Mouse (Mus musculus) kidney, postnatal 4 days (tissue): ENCODE data around the gene Slc22a12.

Experiments
- DNase-seq, 2 experiments: peaks; one replicate each; pipeline ENCODE4 v3.0.0; 2021; ENCODE audit warnings: mixed read lengths in 2 of 2

Slc22a12 gene

GRCm38 (mm10) chr19:6540191-6540590 lies 2.6 kb downstream of the Slc22a12 start:
- no peak for DNase-seq

- no peak for DNase-seq
Observed at GRCm38 (mm10) chr19:6539592-6539991, 3.2 kb downstream of the Slc22a12 start.

GRCm38 (mm10) chr19:6538546-6538945 lies 4.3 kb downstream of the Slc22a12 start:
- DNase-seq: no peak

GRCm38 (mm10) chr19:6537526-6537925 lies 5.3 kb downstream of the Slc22a12 start:
- no peak for DNase-seq

- DNase-seq: no peak
Observed at GRCm38 (mm10) chr19:6536696-6537095, 6.1 kb downstream of the Slc22a12 start.

- DNase-seq: no peak
Observed at GRCm38 (mm10) chr19:6536201-6536600, 6.6 kb downstream of the Slc22a12 start.

- DNase-seq: no peak
Observed at GRCm38 (mm10) chr19:6534118-6534415, 8.8 kb downstream of the Slc22a12 start.

GRCm38 (mm10) chr19:6533290-6534117 lies 9.3 kb downstream of the Slc22a12 start:
- no peak for DNase-seq

- peak in 1 of 2 experiments; percentile 57 for DNase-seq
Observed at GRCm38 (mm10) chr19:6532656-6533055, 10.2 kb downstream of the Slc22a12 start.

- DNase-seq: peak; percentile 59 to 74
Observed at GRCm38 (mm10) chr19:6531832-6532471, 10.9 kb downstream of the Slc22a12 start.

GRCm38 (mm10) chr19:6531011-6531631 lies 11.7 kb downstream of the Slc22a12 start:
- DNase-seq: peak; percentile 63 to 72

- no peak for DNase-seq
Observed at GRCm38 (mm10) chr19:6530359-6530758, 12.5 kb downstream of the Slc22a12 start.

GRCm38 (mm10) chr19:6529265-6529985 lies 13.4 kb downstream of the Slc22a12 start:
- DNase-seq: peak; percentile 51 to 68

- DNase-seq: peak in 1 of 2 experiments; percentile 50
Observed at GRCm38 (mm10) chr19:6527839-6528531, 14.8 kb downstream of the Slc22a12 start.

GRCm38 (mm10) chr19:6527439-6527838 lies 15.4 kb downstream of the Slc22a12 start:
- no peak for DNase-seq

- DNase-seq: no peak
Observed at GRCm38 (mm10) chr19:6526010-6526409, 16.8 kb downstream of the Slc22a12 start.

- no peak for DNase-seq
Observed at GRCm38 (mm10) chr19:6525023-6525422, 17.8 kb downstream of the Slc22a12 start.

- no peak for DNase-seq
Observed at GRCm38 (mm10) chr19:6522289-6522688, 20.5 kb downstream of the Slc22a12 start.

- no peak for DNase-seq
Observed at GRCm38 (mm10) chr19:6521630-6522029, 21.2 kb downstream of the Slc22a12 start.

GRCm38 (mm10) chr19:6519483-6519882 lies 23.3 kb downstream of the Slc22a12 start:
- no peak for DNase-seq

GRCm38 (mm10) chr19:6518601-6519000 lies 24.2 kb downstream of the Slc22a12 start:
- DNase-seq: no peak

- no peak for DNase-seq
Observed at GRCm38 (mm10) chr19:6516153-6516552, 26.7 kb downstream of the Slc22a12 start.

- DNase-seq: no peak
Observed at GRCm38 (mm10) chr19:6515448-6515847, 27.4 kb downstream of the Slc22a12 start.
